Mouse (Mus musculus): ENCODE measurements at regions not wholly inside any gene's neighbourhood (a gene's known extent, or its start where the extent isn't known, plus 50 kb on each side); places are given as distances from the start of the nearest gene placed in this dataset.

GRCm38 (mm10) chr9:32928289-32929000, 292.4 kb downstream of the Ets1 start:
- no peak for TF ChIP-seq POLR2A (IDR thresholded peaks at IDR 0.05; ENCODE audit: borderline replicate concordance, extremely low read depth, insufficient read depth, insufficient read length, poor library complexity, severe bottlenecking)
- no peak for TF ChIP-seq CTCF (IDR thresholded peaks at IDR 0.05; ENCODE audit: borderline replicate concordance, extremely low read depth, insufficient read depth, insufficient read length)

All from brain, embryonic 14.5 days (tissue).